Mouse (Mus musculus) A20 (cell line): ENCODE data around the gene Tmem206.

Experiments
- DNase-seq: peaks from one replicate; pipeline ENCODE4 v3.0.0-alpha.2; 2011; ENCODE audit warnings: low read depth, low spot score

Gene Tmem206

DNA sequence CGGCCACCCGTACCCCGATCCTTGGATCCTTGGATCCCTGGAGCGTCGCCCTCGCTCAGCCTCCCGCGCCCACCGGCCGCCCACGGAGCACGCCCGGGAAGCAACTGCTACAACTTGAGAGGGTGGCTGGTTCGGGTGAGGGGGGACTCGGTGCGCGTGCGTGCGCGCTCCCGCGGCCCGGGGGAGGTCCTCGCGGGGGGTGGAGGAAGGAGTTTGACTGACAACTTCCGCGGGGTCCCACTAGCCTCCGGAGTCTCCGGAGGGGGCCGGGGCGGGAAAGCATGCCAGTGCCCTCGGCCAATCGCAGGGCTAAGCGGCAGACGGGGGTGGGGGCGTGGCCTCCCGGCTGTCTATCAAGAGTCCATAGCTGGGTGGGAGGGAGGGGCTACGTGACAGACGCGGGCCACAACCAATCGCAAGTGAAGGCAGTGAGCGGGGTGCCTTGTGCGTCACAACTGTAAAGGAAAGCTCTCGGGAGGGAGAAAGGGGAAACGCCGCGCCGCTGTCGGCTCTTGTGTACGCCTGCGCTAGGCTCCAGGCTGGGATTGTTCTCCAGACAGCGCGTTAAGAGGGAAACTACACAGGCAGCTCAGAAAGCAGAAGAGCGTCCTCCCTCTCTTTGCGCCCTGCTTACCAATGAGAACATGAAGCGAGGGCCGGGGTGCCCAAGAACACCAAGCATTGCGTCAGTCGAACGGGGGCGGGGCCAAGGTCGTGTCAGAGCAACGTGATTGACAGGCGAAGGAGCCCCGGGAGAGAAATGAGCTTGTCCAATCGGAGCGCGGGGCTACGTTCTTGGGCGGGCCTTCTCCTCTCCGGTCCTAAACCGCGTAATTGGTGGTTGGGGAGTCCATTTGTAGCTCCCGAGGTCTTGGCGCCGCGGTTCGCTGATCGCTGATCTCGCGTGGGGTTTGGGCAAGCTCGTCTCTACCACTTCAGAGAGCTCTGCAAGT lies 71.5 kb downstream of the Tmem206 start:
- peak; percentile 100 for DNase-seq
